Mouse (Mus musculus): ENCODE results near the gene Pum1.

Gene Pum1

GRCm38 (mm10) chr4:130814742-130815330 lies 151.7 kb downstream of the Pum1 start:
- no peak for DNase-seq (ENCODE audit: low read depth, low spot score)

GRCm38 (mm10) chr4:130815860-130816259 lies 152.7 kb downstream of the Pum1 start:
- DNase-seq (ENCODE audit: low read depth, low spot score) = no peak

- DNase-seq (ENCODE audit: low read depth, low spot score) = no peak
These were observed 156.7 kb downstream of the Pum1 start for GRCm38 (mm10) chr4:130819806-130820205.

- DNase-seq (ENCODE audit: low read depth, low spot score) = no peak
These were observed 157.6 kb downstream of the Pum1 start for GRCm38 (mm10) chr4:130820594-130821255.

- peak; percentile 75 for DNase-seq (ENCODE audit: low read depth, low spot score)
These were observed 165.9 kb downstream of the Pum1 start for GRCm38 (mm10) chr4:130828851-130829673.

All from mesoderm, embryonic 11.5 days (tissue).